Mouse (Mus musculus): ENCODE data around the gene Xab2.

DNA sequence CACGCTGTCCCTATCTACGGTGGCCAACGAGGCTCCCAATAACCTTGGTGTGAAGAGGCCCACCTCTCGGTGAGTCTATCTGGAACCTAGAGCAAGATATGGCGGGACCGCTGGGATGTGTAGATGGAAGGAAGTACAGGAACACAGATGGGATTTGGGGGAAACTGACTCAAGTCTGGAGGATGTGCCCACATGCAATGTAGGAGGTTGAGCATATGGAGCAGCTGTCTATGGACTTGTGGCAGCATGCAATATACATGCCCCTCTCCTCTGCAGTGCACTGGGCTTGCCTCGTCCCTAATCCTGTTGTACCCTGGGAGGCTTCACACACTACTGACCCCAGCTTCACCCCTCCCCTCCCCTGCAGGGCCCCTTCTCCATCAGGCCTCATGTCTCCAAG, 13.3 kb downstream of the Xab2 start:
- no peak for TF ChIP-seq POLR2A (IDR thresholded peaks at IDR 0.05; ENCODE audit: borderline replicate concordance, extremely low read depth, low read depth, low read length)
- no peak for TF ChIP-seq CTCF (IDR thresholded peaks at IDR 0.05; ENCODE audit: insufficient read depth, low read length)

All from lung, adult 2 months (tissue).